Mouse (Mus musculus) urinary bladder, postnatal 10 days (tissue): ENCODE measurements around the gene Ankrd13a.

Experiments used
- DNase-seq: peaks from one replicate; pipeline ENCODE4 v3.0.0; 2022; ENCODE audit warnings: low spot score

The Ankrd13a gene

DNA sequence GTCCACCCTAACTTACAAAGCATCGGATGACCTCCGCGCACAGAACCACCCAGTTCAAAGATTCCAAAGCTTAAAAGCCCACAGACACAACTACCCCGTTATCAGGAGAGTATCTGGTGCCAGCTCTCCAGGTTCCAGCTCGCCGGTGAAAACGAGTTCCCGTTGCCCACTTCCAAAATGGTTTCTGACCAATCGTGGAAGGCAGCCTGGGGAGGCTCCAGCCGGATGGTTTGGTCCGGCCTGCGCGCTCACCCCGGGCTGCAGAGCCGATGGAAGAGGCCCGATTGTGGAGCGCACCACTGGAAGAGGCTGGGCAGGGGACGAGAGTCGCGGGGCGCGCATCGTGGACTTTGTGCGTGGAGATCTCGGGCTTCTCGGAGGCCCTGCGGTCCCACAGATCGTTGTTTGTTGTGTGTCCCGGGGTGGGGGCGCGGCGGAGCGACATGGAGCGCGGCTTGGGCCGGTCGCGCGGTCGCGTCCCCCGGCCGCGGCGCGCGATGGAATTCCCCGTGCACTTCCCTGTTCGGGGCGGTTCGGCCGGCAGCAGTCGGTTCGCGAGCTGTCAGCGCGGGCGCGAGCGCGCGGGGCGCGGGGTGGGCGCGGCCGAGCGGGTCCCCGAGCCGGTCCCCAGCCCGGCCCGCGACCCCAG is at the start of gene Ankrd13a:
Gene Ankrd13a, plus strand, starts transcription at position 275 of the 649 bp plus-strand sequence.
- DNase-seq: peak; percentile 63

DNA sequence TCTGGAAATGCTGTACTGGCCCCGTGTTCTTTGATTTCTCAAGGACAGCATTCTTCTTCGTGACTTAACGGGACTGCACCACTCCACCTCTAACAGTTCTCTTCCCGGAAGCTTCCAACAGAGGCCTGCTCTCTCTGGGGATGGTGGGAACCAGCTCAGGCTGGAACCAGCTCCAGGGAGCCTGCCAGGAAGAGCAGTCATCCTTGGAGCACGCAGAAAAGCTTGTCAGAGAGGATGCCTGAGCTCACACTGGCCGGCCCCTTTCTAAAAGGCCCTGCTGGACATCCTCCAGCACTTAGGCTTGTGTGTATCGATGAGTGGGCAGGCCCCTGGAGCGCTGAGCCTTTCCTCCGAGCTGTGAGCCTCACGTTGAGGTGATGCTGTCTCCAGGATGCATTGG is 46.3 kb upstream of the Ankrd13a start:
- DNase-seq: no peak

- DNase-seq: no peak
Observed at GRCm38 (mm10) chr5:114730129-114730528, 44.3 kb upstream of the Ankrd13a start.

GRCm38 (mm10) chr5:114731498-114731897 is 43.0 kb upstream of the Ankrd13a start:
- no peak for DNase-seq

DNA sequence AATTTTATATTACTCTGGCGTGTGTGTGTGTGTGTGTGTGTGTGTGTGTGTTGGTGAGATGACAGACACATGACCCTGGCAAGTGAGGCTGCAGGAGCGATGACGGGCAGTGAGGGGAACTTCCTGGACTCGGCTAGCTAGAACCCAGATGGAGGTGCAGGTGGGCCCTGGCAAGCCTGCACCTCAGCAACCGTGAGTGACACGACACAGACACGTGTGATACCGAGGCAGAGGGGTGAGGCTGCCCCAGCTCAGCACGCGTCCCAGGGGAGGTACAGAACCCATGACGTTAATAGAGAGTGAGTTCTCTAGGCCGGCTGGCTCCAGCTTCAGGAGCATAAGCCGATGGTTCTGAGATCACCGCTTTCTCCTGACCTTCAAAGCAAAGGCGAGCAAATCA is 42.5 kb upstream of the Ankrd13a start:
- no peak for DNase-seq

DNA sequence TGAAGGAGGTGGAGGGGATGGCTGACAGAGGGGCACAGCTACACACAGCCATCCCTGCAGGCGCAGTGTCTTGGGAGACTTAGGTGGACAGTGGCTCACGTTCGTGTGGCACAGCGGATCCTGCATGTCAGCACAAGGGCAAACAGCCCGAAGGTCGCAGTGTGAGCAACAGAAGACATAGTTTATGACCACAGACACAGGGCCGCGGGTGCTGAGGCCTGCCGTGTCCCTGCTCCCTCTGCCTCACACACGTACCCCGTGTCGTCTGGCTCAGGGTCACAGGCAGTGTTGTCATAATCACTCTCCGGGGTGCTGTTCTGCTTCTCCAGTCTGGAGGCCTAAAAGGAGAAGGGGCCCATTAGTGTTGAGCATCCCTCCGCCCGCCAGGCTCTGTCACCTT is 40.9 kb upstream of the Ankrd13a start:
- DNase-seq: no peak

GRCm38 (mm10) chr5:114737090-114737887 is 37.2 kb upstream of the Ankrd13a start:
- DNase-seq: no peak

GRCm38 (mm10) chr5:114738707-114739241 is 35.7 kb upstream of the Ankrd13a start:
- DNase-seq: no peak

- DNase-seq: no peak
Observed at GRCm38 (mm10) chr5:114740595-114740994, 33.9 kb upstream of the Ankrd13a start.

- DNase-seq: no peak
Observed at GRCm38 (mm10) chr5:114742572-114742971, 31.9 kb upstream of the Ankrd13a start.

- DNase-seq: no peak
Observed at GRCm38 (mm10) chr5:114742998-114743696, 31.3 kb upstream of the Ankrd13a start.

- no peak for DNase-seq
Observed at GRCm38 (mm10) chr5:114743697-114744090, 30.8 kb upstream of the Ankrd13a start.

- DNase-seq: no peak
Observed at GRCm38 (mm10) chr5:114745581-114745980, 28.9 kb upstream of the Ankrd13a start.

DNA sequence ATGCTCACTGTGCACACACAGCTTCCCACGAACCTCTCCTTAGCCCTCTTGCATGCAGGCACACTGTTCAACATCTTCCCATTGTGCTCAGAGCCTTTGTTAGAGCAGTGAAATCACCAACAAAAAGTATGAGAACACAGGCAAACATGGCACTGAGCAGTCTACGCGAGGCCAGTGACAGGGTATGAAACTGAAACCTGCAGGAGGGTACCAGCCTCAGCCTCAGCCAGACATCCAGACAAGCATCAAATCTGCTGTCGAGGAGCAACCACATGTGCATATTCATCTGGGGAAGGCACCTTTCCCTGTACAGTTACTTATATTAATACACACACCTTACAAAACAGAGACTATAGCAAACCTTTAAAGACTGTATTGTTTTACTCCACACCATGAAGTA is 27.6 kb upstream of the Ankrd13a start:
- DNase-seq: no peak

DNA sequence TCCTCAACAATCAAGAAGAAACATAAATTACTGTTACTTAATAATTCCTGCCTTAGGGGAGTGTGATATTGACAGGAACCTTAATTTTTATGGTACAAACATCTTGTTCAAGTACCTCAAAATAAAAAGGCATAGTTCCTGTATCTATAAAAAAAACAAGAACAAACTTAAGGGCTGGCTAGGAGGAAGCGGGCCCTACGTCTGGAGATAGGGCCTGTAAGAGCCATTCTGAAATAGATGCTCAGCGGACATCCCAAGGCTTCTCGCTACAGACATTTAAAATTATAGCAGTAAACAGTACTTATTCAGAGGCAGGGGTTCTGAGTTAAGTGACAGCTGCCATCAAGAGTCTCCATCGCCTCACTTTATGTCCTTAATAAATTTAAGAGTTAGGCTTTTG is 27.0 kb upstream of the Ankrd13a start:
- DNase-seq: no peak

DNA sequence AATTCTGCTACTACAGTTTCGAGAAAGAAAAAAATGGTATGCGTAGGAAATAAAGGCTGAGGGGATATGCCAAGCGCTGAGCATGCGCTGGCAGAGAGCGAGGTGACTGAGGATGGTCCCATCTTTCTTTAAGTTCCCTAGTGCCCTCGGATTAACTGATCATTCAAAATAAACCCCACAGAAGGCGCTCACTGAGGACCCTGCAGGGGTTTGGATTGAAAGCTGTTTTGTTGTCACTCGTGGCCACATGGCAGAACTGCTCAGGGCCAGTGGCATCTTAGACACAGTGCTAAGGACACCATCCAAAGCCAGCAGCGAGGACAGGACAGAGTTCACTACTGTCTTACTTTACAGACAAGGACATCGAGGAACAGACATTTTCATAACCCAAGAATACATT is 24.2 kb upstream of the Ankrd13a start:
- DNase-seq: no peak

DNA sequence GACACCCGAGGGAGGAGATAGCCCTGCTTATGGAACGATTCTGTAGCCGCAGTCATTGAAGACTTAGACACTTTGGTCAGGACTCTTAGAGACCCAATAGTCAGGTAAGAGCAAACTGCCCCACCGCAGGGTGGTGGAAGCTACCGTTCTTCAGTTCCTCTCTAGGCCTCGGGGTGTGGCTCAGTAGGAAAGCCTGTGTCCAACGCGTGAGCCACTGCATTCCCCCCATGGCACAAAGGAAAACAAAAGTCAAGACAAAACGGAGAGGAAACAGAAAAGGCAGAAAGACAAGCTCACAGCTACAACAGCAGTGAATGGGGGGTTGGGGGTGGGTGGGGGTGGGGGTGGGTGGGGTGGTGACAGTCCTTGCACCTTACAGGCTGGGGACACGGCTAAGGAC is 22.1 kb upstream of the Ankrd13a start:
- no peak for DNase-seq

GRCm38 (mm10) chr5:114753384-114753783 is 21.1 kb upstream of the Ankrd13a start:
- no peak for DNase-seq

DNA sequence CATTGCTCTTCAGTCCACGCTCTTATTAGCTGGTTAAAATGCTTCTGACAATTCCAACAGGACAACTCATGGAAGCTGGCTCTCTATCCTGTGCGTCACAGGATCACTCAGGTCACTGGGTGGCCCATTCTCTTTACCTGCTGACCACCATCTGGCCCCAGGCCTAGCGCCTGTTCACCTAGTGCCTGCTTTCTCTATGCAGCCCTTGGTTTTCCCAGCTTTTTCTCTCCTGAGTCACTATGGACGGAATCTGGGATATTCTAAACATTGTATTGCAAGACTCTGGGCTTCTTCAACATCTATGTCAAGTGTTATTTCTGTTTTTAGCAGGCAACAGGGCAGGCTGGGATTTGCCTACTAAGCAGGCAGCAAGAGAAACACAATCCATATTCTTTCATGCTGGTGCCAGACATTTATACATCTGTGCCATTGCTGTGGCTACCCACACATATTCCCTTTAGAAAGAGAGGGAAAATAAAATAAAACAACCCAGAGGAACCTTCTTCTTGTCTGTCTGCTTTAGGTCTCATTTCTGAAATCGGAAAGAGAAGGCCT is 14.9 kb upstream of the Ankrd13a start:
- no peak for DNase-seq

DNA sequence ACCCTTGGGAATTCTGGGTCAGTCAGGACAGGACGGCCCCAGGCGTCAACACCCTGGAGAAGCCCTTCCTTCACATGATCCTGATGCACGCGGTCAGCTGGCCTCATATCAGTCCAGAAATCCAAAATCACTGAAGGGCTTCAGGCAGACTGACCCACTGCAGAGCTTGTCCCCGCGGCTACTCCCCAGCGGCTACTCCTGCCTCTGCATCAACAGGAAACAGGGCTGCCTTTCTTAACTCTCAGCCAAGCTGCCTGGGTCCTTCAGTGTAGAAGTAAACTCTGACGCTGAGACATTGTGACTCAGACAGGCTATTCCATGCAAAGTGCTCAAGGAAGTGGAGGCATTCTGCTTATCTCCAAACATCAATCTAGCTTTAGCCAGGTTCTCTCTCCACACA is 12.5 kb upstream of the Ankrd13a start:
- DNase-seq: no peak

DNA sequence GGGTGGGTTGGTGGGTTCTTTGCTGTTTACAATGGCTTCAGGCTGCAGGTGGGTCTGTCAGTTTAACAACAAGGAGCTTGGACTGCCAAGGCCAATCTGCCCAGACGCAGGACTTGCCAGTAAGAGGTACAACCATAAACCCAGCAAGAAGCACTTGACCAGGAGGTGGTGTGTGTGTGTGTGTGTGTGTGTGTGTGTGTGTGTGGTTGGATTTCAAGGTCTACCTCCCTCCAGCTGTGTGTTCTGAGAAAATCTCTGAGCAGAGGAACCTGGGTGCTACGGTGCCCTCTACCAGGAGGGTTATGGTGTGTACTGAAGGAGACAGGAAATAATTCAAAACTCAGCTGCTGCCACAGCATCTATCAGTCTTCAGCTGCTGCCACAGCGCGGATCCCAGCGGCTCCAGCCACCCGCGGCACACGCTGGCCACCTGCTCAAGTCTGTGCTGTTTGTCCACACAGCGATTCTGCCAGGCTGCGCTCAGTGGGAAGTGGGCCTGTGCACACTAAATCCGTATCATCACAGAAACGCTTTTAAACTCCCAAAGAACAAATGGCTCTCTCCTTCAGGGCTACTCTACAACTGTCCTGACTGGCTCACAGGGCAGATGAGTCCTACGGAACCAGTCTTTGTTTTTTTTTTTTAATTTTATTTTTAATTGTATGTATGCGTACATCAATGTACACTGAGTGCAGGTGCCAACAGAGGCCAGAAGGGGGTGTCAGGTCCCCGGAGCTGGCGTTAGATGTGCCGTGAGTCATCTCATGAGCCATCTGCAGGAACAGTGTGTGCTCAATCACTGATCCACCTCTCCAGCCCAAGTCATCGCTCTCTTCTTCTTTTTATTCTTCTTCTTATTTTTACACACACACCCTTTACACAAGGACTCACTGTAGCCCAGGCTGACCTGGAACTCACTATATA is 9.4 kb upstream of the Ankrd13a start:
- no peak for DNase-seq
